Mouse (Mus musculus) lung, embryonic 15.5 days (tissue): ENCODE measurements around the gene Dync1h1. TPM values are rescaled to one million over a fixed set of nuclear protein-coding genes. Genes with fewer than 3 reads are reported as not detected.
A peak's percentile ranks its signal among the peaks of the same experiment; 100 is the strongest.

Source experiments
- ATAC-seq: fragments of 200-750 bp; cut with Nextera tagmentation; 2 replicates; pipeline ENCODE4 v1.8.0; 2017; ENCODE audit warnings: moderate number of reproducible peaks, borderline replicate concordance; ENCODE audit not compliant: low FRiP score, low TSS enrichment; ENCODE audit errors: extremely low read depth
- H3K27ac ChIP-seq: fragments of 300-500 bp; sonication (generic); 2 replicates; pipeline ENCODE4 v1.5.1; 2015; ENCODE audit warnings: moderate library complexity, mild to moderate bottlenecking, inconsistent platforms
- H3K27me3 ChIP-seq: fragments of 300-500 bp; sonication (generic); 2 replicates; pipeline ENCODE4 v1.6.1; 2015; ENCODE audit warnings: inconsistent platforms
- H3K36me3 ChIP-seq: fragments of 300-500 bp; sonication (generic); 2 replicates; pipeline ENCODE4 v1.6.1; 2015; ENCODE audit warnings: inconsistent platforms
- H3K4me1 ChIP-seq: fragments of 300-500 bp; sonication (generic); 2 replicates; pipeline ENCODE4 v1.6.1; 2015; ENCODE audit warnings: inconsistent platforms
- H3K4me2 ChIP-seq: fragments of 300-500 bp; sonication (generic); 2 replicates; pipeline ENCODE4 v1.6.1; 2015; ENCODE audit warnings: inconsistent platforms, mild to moderate bottlenecking, moderate library complexity
- H3K4me3 ChIP-seq: fragments of 300-500 bp; sonication (generic); 2 replicates; pipeline ENCODE4 v1.5.1; 2015; ENCODE audit warnings: mild to moderate bottlenecking, inconsistent platforms
- H3K9ac ChIP-seq: fragments of 300-500 bp; sonication (generic); 2 replicates; pipeline ENCODE4 v1.6.1; 2015; ENCODE audit warnings: inconsistent platforms
- H3K9me3 ChIP-seq: fragments of 300-500 bp; sonication (generic); 2 replicates; pipeline ENCODE4 v1.6.1; 2016; ENCODE audit warnings: inconsistent platforms
- WGBS: fragments of 180-500 bp; shearing (Covaris S2); methylation state at CpG from one replicate; pipeline ENCODE4 v1.1.7; 2015; 5-methylcytosine and 5-hydroxymethylcytosine counted together
- polyA plus RNA-seq: library from polyadenylated mRNA; unstranded; fragments of >200 nt; fragmentation: Nextera tagmentation; extraction: Ambion mirVana; gene quantifications from 2 replicates; pipeline ENCODE4 v1.2.1, GENCODE M21; 2015

Dync1h1 gene
- 39.5 and 48.9 TPM in 2 replicates for polyA plus RNA-seq

DNA sequence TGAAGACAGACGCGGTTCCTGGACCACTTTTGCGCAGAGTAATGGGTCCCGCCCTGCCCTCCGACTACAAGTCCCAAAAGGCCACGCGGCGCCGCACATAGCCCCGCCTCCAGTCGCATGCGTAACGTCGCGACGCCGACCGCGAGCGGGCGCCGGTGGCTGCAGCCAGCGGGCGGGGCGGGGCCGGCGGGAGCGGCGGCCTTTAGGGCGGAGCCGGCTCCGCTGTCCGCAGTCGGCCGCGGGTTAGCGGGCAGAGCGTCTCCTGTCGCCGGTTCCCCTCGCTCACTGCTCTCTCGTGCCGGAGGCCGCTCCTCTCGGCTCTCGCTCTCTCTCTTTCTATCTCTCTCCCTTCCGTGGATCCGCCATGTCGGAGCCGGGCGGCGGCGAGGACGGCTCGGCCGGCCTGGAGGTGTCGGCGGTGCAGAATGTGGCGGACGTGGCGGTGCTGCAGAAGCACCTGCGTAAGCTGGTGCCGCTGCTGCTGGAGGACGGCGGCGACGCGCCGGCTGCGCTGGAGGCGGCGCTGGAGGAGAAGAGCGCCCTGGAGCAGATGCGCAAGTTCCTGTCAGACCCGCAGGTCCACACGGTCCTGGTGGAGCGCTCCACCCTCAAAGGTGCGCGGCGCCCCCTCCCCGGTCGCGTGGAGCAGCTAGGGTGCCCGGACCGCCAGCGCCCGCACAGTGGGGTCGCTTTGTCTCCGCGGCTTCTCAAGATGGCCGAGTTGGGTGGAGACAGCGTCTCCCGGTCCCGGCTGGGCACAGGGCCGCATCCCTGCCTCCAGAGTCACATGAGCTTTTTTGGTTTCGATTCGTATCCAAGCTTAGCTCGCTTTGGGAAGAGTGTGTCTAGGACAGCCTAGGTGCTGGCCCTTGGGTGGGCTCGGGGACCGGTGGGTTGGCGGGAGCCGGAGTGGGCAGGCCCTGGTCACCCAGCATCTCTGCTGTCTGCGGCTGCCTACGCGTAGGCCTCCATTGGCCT is at the start of gene Dync1h1:
TSS of gene Dync1h1 (plus strand) at position 212 of the 978 bp plus-strand sequence.
- H3K4me1 ChIP-seq: peaks cover 24% of the 10 kb centered on the region
- peak; percentile 96 for ATAC-seq
- H3K27me3 ChIP-seq: no peaks in the 10 kb centered on the region
- peak within 1 kb of the TSS; percentile 92 for H3K9ac ChIP-seq
- H3K27ac ChIP-seq: peak within 1 kb of the TSS; percentile 93
- no peaks in the 10 kb centered on the region for H3K36me3 ChIP-seq
- H3K9me3 ChIP-seq: no peaks in the 10 kb centered on the region
- peak within 1 kb of the TSS; percentile 87 for H3K4me3 ChIP-seq
- under 1% methylated on average over 99 of the region's 105 CpGs for WGBS
- H3K4me2 ChIP-seq: peak within 1 kb of the TSS; percentile 79

- no peak for ATAC-seq
- 62% methylated on average over 13 of the region's 13 CpGs for WGBS
- Histone ChIP-seq H3K4me2 (no peak overlapping the region), H3K27ac (no peak overlapping the region), H3K36me3 (peaks cover 80% of the 10 kb centered on the region), H3K4me3 (no peak overlapping the region), H3K9me3 (no peaks in the 10 kb centered on the region), H3K9ac (no peak overlapping the region), H3K27me3 (no peaks in the 10 kb centered on the region), H3K4me1 (no peaks in the 10 kb centered on the region)
Measured at GRCm38 (mm10) chr12:110552113-110552512, 49.1 kb upstream of the Dync1h1 start.

DNA sequence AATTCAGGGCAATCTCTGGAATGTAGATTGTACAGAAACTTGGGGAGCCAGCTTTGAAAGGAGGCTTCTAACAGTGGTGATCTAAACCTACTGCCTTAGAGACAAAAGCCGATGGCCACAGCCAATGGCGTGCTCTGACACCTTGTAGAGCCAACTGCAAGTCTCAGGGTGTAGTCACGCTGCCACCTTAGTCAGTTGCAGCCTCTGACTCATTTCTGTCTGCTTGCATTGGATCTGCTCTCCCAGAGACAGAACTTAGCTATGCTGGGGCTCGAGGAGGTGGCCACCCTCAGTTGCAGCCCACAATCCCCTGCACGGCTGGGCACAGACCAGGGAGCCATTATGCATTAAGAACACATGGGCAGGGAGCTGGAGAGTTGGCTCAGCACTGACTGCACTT is 47.9 kb upstream of the Dync1h1 start:
- Histone ChIP-seq H3K4me2 (no peak overlapping the region), H3K4me3 (no peak overlapping the region), H3K27ac (no peak overlapping the region), H3K4me1 (no peaks in the 10 kb centered on the region), H3K27me3 (no peaks in the 10 kb centered on the region), H3K36me3 (peaks cover 82% of the 10 kb centered on the region), H3K9me3 (no peaks in the 10 kb centered on the region), H3K9ac (no peak overlapping the region)
- WGBS: 95% methylated on average over 5 of the region's 5 CpGs
- no peak for ATAC-seq

DNA sequence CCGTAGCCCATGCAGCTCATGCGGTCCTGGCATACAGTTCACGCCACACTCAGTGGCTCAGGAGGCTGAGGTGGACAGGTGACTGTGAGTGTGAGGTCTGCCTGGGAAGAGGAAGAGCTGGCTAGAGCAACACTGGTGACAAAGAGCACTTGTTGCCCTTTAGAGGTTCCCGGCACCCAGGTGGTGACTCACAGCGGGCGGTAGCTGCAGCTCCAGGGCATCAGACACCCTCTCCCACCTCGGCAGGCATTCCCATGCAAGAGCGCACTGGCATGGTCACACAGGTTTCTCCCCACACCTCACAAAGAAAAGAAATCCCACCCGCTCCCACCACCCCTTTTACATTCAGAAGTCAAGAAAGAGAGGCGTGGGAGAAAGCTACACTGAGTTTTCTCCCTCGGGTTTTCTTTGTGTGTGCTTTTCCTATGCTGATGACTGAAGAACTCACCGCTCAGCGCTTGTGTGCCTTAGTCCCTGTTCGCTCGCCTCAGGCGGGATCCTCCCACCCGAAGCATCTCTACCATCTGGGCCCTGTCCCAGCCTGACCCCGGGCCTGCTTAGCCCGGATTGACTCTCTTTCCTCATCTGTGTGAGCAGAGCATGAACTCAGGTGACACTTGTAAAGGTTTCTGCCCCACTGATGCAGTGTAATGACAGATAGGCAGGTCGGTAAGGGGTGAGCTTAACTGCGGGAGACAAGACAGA is 45.6 kb upstream of the Dync1h1 start:
- Histone ChIP-seq H3K4me3 (no peak overlapping the region), H3K36me3 (peaks cover 88% of the 10 kb centered on the region), H3K9me3 (no peaks in the 10 kb centered on the region), H3K27ac (no peak overlapping the region), H3K9ac (no peak overlapping the region), H3K4me2 (no peak overlapping the region), H3K27me3 (no peaks in the 10 kb centered on the region), H3K4me1 (no peaks in the 10 kb centered on the region)
- ATAC-seq: no peak
- 87% methylated on average over 21 of the region's 21 CpGs for WGBS

DNA sequence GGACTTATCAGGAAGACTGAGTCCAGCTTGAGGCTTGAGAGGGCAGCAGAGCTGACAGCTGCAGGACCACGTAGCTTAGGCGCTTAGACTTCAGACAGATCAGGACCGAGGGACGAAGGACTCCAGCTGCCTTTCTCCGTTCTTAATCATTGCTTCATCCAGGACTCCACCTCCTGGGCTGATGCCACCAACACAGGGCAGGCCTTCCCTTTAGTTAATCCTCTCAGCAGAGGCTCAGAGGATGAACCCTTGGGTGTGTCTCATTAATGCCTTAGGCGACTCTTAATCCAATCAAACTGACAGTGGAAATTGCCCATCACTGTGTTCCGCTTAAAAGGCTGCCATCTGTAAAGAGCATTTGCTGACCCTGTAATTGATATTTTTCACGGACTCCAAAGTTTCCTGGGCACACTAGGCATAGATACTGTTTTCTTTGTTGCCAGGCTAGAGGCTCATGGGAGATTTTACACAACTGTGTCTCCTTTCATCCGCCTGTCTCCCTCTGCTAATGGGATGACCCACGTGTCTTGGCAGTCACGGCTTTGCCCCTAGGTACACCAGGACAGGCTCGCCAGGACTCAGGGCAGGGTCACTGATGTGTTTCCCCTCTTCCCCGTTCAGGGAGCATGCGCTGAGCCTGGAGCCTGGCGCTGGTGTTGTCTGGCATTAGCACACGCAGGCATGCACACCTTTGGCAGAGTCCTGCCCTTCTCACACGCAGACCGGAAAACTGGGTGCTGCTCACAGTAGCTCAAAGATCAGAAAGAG is 44.2 kb upstream of the Dync1h1 start:
- Histone ChIP-seq H3K9ac (no peak overlapping the region), H3K9me3 (no peaks in the 10 kb centered on the region), H3K4me1 (no peaks in the 10 kb centered on the region), H3K4me2 (no peak overlapping the region), H3K27ac (no peak overlapping the region), H3K36me3 (peaks cover 89% of the 10 kb centered on the region), H3K4me3 (no peak overlapping the region), H3K27me3 (no peaks in the 10 kb centered on the region)
- ATAC-seq: peak; percentile 46; the same call in 1 of the 2 replicates
- 82% methylated on average over 18 of the region's 18 CpGs for WGBS

- ATAC-seq: no peak
- no peaks in the 10 kb centered on the region for H3K27me3 ChIP-seq
- H3K9ac ChIP-seq: no peak overlapping the region
- WGBS: 98% methylated on average over 7 of the region's 7 CpGs
- no peaks in the 10 kb centered on the region for H3K4me1 ChIP-seq
- no peak overlapping the region for H3K4me3 ChIP-seq
- H3K4me2 ChIP-seq: no peak overlapping the region
- H3K9me3 ChIP-seq: no peaks in the 10 kb centered on the region
- peaks cover 86% of the 10 kb centered on the region for H3K36me3 ChIP-seq
- no peak overlapping the region for H3K27ac ChIP-seq
Measured at GRCm38 (mm10) chr12:110558175-110558574, 43.1 kb upstream of the Dync1h1 start.

DNA sequence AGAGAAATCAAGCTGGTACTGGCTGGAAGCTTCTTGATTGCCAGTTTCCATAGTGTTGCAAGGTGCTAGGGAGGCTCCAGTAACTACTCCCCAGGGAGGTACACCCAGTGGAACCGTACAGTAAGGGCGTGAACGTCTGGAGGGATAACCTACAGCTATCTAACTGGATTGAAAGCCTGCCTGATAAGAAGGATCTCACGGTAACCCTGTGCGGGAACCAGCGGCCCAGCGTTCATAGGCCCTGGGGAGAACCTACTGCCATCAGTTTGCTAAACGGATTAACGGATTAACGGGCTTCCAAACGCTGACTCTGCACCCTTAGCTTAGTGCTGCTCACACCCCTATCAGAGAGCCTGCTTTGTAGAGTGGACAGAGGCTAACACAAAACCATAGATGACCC is 37.9 kb upstream of the Dync1h1 start:
- WGBS: 80% methylated on average over 11 of the region's 11 CpGs
- Histone ChIP-seq H3K9me3 (no peaks in the 10 kb centered on the region), H3K36me3 (peaks cover 78% of the 10 kb centered on the region)

DNA sequence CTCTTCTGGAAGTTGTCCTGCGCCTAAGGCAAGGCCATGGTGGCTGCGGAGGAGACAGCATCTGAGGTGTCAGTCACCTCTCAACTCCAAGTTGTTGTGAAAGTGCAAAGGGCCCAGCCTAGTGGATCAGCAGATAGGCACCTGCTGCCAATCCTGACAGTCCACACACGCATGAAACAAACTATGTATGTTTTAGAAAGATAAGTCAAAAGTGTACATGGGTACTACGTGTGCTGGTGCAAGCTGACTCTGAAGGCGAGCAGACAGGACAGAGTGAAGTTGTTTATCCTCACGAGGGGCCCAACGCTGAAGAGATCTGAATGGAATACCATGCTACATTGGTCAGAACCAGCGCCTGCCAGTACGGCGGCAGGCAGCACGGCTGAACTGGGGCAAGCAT is 36.4 kb upstream of the Dync1h1 start:
- Histone ChIP-seq H3K4me2 (no peak overlapping the region), H3K9me3 (no peaks in the 10 kb centered on the region), H3K4me3 (no peak overlapping the region), H3K27me3 (no peaks in the 10 kb centered on the region), H3K9ac (no peak overlapping the region), H3K36me3 (peaks cover 77% of the 10 kb centered on the region), H3K27ac (no peak overlapping the region), H3K4me1 (no peaks in the 10 kb centered on the region)
- ATAC-seq: no peak
- 94% methylated on average over 11 of the region's 11 CpGs for WGBS

More for the DNA sequence above, 37.9 kb upstream of the Dync1h1 start:
- H3K27ac ChIP-seq: no peak overlapping the region
- H3K9ac ChIP-seq: no peak overlapping the region
- H3K4me1 ChIP-seq: no peaks in the 10 kb centered on the region
- no peaks in the 10 kb centered on the region for H3K27me3 ChIP-seq
- no peak for ATAC-seq
- no peak overlapping the region for H3K4me2 ChIP-seq
- H3K4me3 ChIP-seq: no peak overlapping the region

DNA sequence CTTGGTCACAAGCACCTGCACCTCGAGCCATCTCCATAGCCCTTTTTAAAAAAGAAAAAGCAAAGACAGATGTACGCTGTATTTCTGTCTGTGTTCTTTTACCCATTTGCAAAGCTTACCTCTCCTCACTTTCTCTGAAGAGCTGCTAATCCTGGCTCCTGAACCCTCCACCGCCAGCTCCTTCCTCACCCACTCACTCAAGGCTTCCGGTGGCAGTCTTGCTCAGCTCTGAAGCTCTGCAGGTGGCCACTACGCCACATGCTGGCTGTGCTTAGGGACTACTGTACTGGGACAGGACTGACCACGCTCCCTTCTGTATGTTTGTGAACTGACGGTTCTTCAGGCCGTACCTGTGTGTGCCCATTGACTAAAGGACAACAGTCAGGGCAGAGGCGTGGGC is 34.9 kb upstream of the Dync1h1 start:
- no peak for ATAC-seq
- no peaks in the 10 kb centered on the region for H3K4me1 ChIP-seq
- H3K4me2 ChIP-seq: no peak overlapping the region
- WGBS: 85% methylated on average over 9 of the region's 9 CpGs
- no peak overlapping the region for H3K9ac ChIP-seq
- no peaks in the 10 kb centered on the region for H3K9me3 ChIP-seq
- no peak overlapping the region for H3K27ac ChIP-seq
- no peak overlapping the region for H3K4me3 ChIP-seq
- peaks cover 78% of the 10 kb centered on the region for H3K36me3 ChIP-seq
- no peaks in the 10 kb centered on the region for H3K27me3 ChIP-seq

DNA sequence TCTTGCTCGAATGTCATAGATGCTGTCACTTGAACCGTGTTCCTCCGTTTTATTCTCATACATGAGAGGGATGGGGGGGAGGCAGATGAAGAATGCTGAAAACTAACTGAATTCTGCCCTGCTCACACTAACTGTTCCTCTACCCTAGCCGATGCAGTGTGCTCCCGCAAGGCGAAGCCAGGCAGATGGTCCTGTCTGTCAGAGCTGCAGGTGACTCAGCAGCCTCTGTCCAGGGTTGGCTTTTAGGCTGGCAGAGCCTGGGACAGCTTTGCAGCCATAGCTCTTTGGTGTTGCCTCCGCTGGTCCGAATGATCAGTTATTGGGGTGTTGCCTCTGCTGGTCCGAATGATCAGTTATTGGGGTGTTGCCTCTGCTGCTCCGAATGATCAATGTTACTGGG is 30.2 kb upstream of the Dync1h1 start:
- Histone ChIP-seq H3K27me3 (no peaks in the 10 kb centered on the region), H3K4me1 (no peaks in the 10 kb centered on the region), H3K27ac (no peak overlapping the region), H3K4me2 (no peak overlapping the region), H3K9me3 (no peaks in the 10 kb centered on the region), H3K4me3 (no peak overlapping the region), H3K36me3 (peaks cover 73% of the 10 kb centered on the region), H3K9ac (no peak overlapping the region)
- no peak for ATAC-seq
- 90% methylated on average over 10 of the region's 10 CpGs for WGBS

- no peak for ATAC-seq
- H3K27ac ChIP-seq: no peak overlapping the region
- no peaks in the 10 kb centered on the region for H3K27me3 ChIP-seq
- H3K9ac ChIP-seq: no peak overlapping the region
- H3K4me2 ChIP-seq: no peak overlapping the region
- 95% methylated on average over 4 of the region's 4 CpGs for WGBS
- H3K36me3 ChIP-seq: peaks cover 69% of the 10 kb centered on the region
- no peaks in the 10 kb centered on the region for H3K4me1 ChIP-seq
- H3K4me3 ChIP-seq: no peak overlapping the region
- no peaks in the 10 kb centered on the region for H3K9me3 ChIP-seq
Measured at GRCm38 (mm10) chr12:110572351-110572750, 28.9 kb upstream of the Dync1h1 start.
